Mouse (Mus musculus): ENCODE data around the gene Zfyve19. TPM values are rescaled to one million over a fixed set of nuclear protein-coding genes. Genes with fewer than 3 reads are reported as not detected.

Gene Zfyve19
- 42.3 and 45.0 TPM in 2 replicates for total RNA-seq (2021)
- long read RNA-seq, transcript Zfyve19-201 (11 exons, 2,008 nt) = major isoform, 16 of 38 reads
- long read RNA-seq, partial matches to known transcripts = 5 of 38 reads
- long read RNA-seq, other reads (novel, unspliced or antisense) = 17 of 38 reads

GRCm38 (mm10) chr2:119208344-119209175 lies at the start of gene Zfyve19, which contains the start of gene Dnajc17:
Gene Zfyve19 (plus strand): TSS chr2:119208617.
Gene Dnajc17 (minus strand): TSS chr2:119208795.
- peak; percentile 93 for DNase-seq

- DNase-seq = no peak
These were observed 47.2 kb upstream of the Zfyve19 start for GRCm38 (mm10) chr2:119161247-119161646.

- no peak for DNase-seq
These were observed 45.3 kb upstream of the Zfyve19 start for GRCm38 (mm10) chr2:119163135-119163534.

DNA sequence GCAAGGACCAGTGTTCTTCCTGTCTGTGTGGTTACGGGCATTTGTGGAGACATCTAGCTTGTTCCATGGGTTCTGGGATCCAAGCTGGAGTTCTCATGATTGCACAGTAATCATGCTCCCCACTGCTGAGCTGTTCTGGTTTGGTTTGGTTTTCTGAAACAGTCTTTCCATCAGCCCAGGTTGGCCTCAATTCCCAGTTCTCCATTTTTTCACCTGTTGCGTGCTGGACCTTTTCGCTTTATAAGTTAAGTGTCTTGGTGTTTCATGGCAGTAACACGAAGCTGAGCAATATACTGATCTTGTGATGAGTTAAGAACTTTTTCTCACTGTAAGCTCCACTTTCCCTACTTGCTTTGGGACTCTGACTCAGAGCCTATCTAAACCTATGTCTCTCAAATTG lies 44.4 kb upstream of the Zfyve19 start:
- no peak for DNase-seq

DNA sequence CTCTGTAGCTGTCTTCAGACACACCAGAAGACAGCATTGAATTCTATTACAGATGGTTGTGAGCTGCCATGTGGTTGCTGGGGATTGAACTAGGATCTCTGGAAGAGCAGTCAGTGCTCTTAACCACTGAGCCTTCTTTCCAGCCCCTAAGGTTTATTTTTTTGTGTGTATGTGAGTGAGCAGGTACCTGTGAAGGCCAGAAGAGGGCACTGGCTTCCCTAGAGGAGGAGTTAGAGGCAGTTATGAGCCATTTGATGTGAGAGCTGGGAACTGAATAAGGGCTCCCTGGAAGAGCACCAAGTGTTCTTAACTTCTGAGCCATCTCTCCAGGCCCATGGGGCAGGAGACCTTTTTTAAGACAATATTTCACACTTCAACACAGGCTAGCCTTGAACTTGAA lies 43.0 kb upstream of the Zfyve19 start:
- DNase-seq = no peak

DNA sequence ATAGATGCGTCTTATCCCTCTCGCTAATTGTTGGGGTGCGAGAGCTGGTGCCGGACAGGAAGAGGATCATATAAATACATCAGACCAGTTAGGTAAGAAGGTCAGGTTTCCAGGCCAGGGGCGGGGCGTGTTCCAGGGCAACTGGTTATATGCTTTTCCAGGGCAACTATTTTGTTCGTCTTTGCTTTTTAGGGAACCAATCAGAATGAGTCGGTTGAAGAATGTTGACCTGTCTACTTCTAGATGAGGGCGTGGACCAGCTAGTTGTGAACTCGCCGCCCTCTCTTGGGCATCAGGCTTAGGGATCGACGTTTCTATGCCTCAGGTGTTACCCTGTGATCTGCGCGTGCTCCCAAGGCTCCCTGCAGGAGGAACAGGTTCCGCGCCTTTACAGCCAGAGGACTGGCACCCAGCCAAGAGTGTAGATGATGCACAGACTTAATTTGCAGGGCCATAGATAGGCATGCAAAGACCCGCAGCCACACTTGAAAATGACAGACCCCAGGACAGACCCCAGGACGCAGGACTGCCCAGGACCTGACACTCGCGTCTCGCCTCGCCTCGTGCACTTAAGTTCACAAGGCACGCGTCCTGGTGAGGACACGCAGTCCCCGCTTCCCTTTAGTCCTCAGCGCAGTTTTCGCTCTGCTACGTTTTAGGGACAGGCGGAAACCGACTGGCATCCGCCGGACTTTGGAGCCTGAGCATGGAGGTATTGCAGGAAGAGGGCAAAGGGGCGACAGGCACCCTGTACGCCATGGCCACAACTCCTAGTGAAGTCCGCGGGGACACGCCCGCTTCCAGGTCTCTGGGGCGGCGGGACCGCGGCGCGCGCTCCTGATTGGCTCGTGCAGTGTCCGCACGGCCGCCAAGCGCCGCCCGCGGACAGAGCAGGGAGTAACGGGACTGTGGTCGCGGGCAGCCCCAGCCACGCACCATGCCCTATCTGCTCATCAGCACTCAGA lies 41.2 kb upstream of the Zfyve19 start, which contains the start of gene Gchfr:
Gene Gchfr (plus strand): TSS at position 873 of the 965 bp plus-strand sequence.
- peak; percentile 84 for DNase-seq

DNA sequence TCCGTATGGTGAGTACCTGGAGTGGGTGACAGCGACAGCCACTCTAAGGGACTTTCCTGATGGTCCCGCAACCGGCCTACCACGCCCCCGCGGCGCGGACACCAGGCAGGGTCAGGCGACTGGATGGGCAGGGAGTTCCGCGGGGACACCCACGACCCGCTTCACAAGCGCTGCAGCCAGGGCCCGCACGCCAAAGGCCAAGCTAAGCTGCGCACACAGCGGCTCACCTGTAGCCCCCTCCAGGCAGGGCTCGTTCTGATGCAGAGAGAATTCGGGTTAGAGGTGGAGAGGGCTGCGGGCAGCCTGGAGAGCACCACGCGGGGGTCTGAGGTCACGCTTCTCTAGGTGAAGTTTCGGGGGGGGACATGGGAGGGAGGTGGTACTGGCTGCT lies 40.6 kb upstream of the Zfyve19 start:
- no peak for DNase-seq

GRCm38 (mm10) chr2:119170282-119170681 lies 38.1 kb upstream of the Zfyve19 start:
- DNase-seq = no peak

- no peak for DNase-seq
These were observed 36.8 kb upstream of the Zfyve19 start for GRCm38 (mm10) chr2:119171574-119171973.

DNA sequence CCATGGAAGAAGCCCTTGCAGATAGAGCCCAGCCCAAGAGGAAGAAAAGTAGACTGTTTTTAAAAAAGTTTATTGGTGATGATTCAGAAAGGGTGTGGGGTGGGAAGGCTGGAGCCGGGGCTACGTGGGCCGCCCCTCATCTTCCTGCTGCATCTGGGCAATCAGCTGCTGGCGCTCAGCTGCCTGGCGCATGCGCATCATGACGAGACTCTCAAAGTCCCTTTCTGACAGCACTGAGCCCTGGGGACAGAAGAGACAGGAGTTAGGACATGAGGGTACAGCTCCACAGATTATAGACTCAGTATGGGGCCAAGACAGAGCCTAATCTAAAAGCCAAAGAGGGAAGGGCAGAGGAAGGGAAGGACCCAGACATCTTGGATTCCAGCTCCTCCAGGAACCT lies 36.0 kb upstream of the Zfyve19 start:
- no peak for DNase-seq

- DNase-seq = peak; percentile 75
These were observed 35.4 kb upstream of the Zfyve19 start for GRCm38 (mm10) chr2:119172862-119173576.

DNA sequence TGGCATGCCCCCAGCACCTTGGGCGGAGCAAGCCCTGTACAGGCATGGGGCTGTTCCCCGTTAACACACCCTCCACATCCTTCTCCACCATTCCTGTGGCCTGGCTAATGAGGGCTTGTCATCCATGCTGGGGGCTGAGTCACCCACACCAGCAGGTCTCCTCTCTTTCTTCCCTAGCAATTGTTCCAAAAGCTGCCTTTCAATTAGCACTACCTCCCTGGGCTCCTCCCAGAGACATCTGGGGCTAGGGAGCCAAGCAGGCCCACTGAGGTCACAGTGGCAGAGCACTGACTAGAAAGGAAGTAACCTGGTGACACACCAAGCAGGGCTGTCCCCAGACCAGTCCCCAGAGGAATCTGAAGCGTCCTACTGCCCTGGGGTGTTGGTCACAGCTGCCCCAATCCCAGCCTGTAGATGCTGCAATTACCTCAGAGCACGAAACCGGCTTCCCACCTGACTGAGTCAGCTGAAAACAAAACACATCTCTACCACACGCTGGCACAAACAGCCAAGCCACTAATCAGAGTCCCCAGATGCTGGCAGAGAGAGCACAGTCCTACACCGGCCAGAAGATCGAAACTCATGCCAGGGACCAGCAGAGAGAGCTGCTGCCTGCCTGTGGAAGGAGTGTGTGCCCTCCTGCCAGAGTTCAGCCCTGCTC lies 34.3 kb upstream of the Zfyve19 start, which contains the start of gene Gm14137:
Gene Gm14137 (plus strand): TSS at position 519 of the 661 bp plus-strand sequence.
- DNase-seq = peak; percentile 19

DNA sequence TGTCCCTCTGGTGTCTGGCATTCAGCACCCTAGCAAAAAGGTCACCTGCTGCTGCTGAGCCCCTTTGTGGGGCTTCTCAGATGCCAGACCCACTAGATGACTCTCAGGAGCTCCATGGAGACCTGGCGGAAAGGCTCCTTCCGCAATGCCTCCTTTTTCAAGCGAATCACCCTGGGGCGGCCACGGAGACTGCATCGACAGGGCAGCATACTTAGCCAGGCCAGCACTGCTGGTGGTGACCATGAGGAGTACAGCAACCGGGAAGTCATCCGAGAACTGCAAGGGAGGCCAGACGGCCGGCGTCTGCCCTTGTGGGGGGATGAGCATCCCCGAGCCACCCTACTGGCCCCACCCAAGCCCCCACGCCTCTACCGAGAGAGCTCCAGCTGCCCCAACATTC lies 33.6 kb upstream of the Zfyve19 start:
- DNase-seq = no peak

GRCm38 (mm10) chr2:119175614-119176013 lies 32.8 kb upstream of the Zfyve19 start:
- DNase-seq = no peak

GRCm38 (mm10) chr2:119176761-119177160 lies 31.7 kb upstream of the Zfyve19 start:
- DNase-seq = no peak

DNA sequence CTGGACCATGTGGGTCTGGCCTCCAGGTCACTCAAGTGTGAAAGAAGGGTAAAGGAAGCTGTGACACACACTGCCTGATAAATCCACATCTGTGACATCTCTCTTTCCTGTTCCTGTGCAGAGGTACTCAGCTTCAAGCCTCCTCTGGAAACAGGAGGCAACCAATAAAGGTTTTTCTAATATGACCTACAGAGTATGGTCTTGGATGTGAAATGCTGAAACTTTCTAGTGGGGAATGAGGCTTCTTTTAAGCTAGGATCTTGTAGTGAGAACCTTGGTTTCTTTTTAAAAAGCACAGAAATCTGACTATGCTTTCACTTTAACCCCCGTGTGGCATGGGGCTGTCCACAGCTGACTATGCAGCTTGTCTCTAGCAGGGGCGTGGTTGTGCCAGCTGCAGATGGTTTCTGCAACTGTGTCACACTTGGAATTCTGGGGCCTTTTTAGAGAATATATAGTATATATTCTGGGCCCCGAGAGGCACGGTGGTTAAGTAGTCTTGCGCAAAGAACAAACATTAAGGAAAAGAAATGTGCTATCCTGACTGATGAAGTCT lies 31.0 kb upstream of the Zfyve19 start:
- no peak for DNase-seq

- DNase-seq = no peak
These were observed 25.5 kb upstream of the Zfyve19 start for GRCm38 (mm10) chr2:119182914-119183313.

- DNase-seq = peak; percentile 90
These were observed 19.2 kb upstream of the Zfyve19 start for GRCm38 (mm10) chr2:119189029-119189710.

GRCm38 (mm10) chr2:119190969-119191368 lies 17.4 kb upstream of the Zfyve19 start:
- DNase-seq = no peak

- DNase-seq = no peak
These were observed 14.3 kb upstream of the Zfyve19 start for GRCm38 (mm10) chr2:119194140-119194539.

Data from adrenal gland, postnatal 25 days (tissue).